Mouse (Mus musculus) spleen, adult 18-20 months (tissue): ENCODE measurements around the gene Sfmbt2.
"Not testable (repeated sequence)": the region's sequence is repeated elsewhere in the genome, so short reads cannot be mapped to it uniquely, and the experiment has no call there.

ENCODE experiments used
- DNase-seq, 2 experiments: peaks; one replicate each; pipeline ENCODE4 v3.0.0; 2022; ENCODE audit warnings: mixed read lengths in 2 of 2

The Sfmbt2 gene

GRCm38 (mm10) chr2:10370176-10370575 lies at the start of gene Sfmbt2:
Gene Sfmbt2, plus strand, starts transcription at chr2:10370510.
- no peak for DNase-seq

- no peak for DNase-seq
Observed at GRCm38 (mm10) chr2:10321093-10321492, 49.2 kb upstream of the Sfmbt2 start.

GRCm38 (mm10) chr2:10323173-10323572 lies 47.1 kb upstream of the Sfmbt2 start:
- no peak for DNase-seq

- no peak for DNase-seq
Observed at GRCm38 (mm10) chr2:10324980-10325379, 45.3 kb upstream of the Sfmbt2 start.

GRCm38 (mm10) chr2:10330216-10330615 lies 40.1 kb upstream of the Sfmbt2 start:
- DNase-seq: no peak

- DNase-seq: no peak
Observed at GRCm38 (mm10) chr2:10334299-10334698, 36.0 kb upstream of the Sfmbt2 start.

- no peak for DNase-seq
Observed at GRCm38 (mm10) chr2:10335037-10335608, 35.2 kb upstream of the Sfmbt2 start.

GRCm38 (mm10) chr2:10340022-10340421 lies 30.3 kb upstream of the Sfmbt2 start:
- no peak for DNase-seq

GRCm38 (mm10) chr2:10343523-10343922 lies 26.8 kb upstream of the Sfmbt2 start:
- DNase-seq: no peak

- not testable (repeated sequence) for DNase-seq
Observed at GRCm38 (mm10) chr2:10344073-10344472, 26.2 kb upstream of the Sfmbt2 start.

- DNase-seq: no peak
Observed at GRCm38 (mm10) chr2:10347193-10347592, 23.1 kb upstream of the Sfmbt2 start.

- DNase-seq: no peak
Observed at GRCm38 (mm10) chr2:10348036-10348435, 22.3 kb upstream of the Sfmbt2 start.

- DNase-seq: no peak
Observed at GRCm38 (mm10) chr2:10350266-10350810, 20.0 kb upstream of the Sfmbt2 start.

GRCm38 (mm10) chr2:10351125-10351524 lies 19.2 kb upstream of the Sfmbt2 start:
- DNase-seq: no peak

GRCm38 (mm10) chr2:10352887-10353286 lies 17.4 kb upstream of the Sfmbt2 start:
- DNase-seq: no peak

GRCm38 (mm10) chr2:10353889-10354288 lies 16.4 kb upstream of the Sfmbt2 start:
- no peak for DNase-seq

GRCm38 (mm10) chr2:10359861-10360260 lies 10.4 kb upstream of the Sfmbt2 start:
- DNase-seq: no peak

GRCm38 (mm10) chr2:10365081-10365480 lies 5.2 kb upstream of the Sfmbt2 start:
- DNase-seq: no peak

- DNase-seq: no peak
Observed at GRCm38 (mm10) chr2:10366284-10366683, 4.0 kb upstream of the Sfmbt2 start.

GRCm38 (mm10) chr2:10369676-10370075 lies 634 bp upstream of the Sfmbt2 start:
- DNase-seq: no peak

- DNase-seq: no peak
Observed at GRCm38 (mm10) chr2:10370687-10371458, 563 bp downstream of the Sfmbt2 start.

- DNase-seq: no peak
Observed at GRCm38 (mm10) chr2:10371459-10371817, 1.1 kb downstream of the Sfmbt2 start.

GRCm38 (mm10) chr2:10371899-10372298 lies 1.6 kb downstream of the Sfmbt2 start:
- DNase-seq: no peak

GRCm38 (mm10) chr2:10372321-10372723 lies 2.0 kb downstream of the Sfmbt2 start:
- peak; percentile 20 to 43 for DNase-seq
